Mouse (Mus musculus) kidney, embryonic 15.5 days (tissue): ENCODE measurements around the gene Myrip. TPM values are rescaled to one million over a fixed set of nuclear protein-coding genes. Genes with fewer than 3 reads are reported as not detected.
A peak's percentile ranks its signal among the peaks of the same experiment; 100 is the strongest.
"Not testable (repeated sequence)": the region's sequence is repeated elsewhere in the genome, so short reads cannot be mapped to it uniquely, and the experiment has no call there.

ENCODE experiments used
- ATAC-seq: fragments of 200-750 bp; cut with Nextera tagmentation; replicated peaks from 2 replicates; pipeline ENCODE4 v1.8.0; 2017; ENCODE audit warnings: moderate TSS enrichment; ENCODE audit not compliant: low FRiP score
- H3K27ac ChIP-seq: fragments of 300-500 bp; sonication (generic); 2 replicates; pipeline ENCODE4 v1.5.1; 2015; ENCODE audit warnings: mild to moderate bottlenecking, inconsistent platforms
- H3K27me3 ChIP-seq: fragments of 300-500 bp; sonication (generic); 2 replicates; pipeline ENCODE4 v1.6.1; 2015; ENCODE audit warnings: inconsistent platforms
- H3K36me3 ChIP-seq: fragments of 300-500 bp; sonication (generic); 2 replicates; pipeline ENCODE4 v1.6.1; 2015; ENCODE audit warnings: inconsistent platforms
- H3K4me1 ChIP-seq: fragments of 300-500 bp; sonication (generic); 2 replicates; pipeline ENCODE4 v1.6.1; 2015; ENCODE audit warnings: inconsistent platforms
- H3K4me2 ChIP-seq: fragments of 300-500 bp; sonication (generic); 2 replicates; pipeline ENCODE4 v1.6.1; 2015; ENCODE audit warnings: moderate library complexity, mild to moderate bottlenecking, inconsistent platforms
- H3K4me3 ChIP-seq: fragments of 300-500 bp; sonication (generic); replicated peaks from 2 replicates; pipeline ENCODE4 v1.5.1; 2015; ENCODE audit warnings: mild to moderate bottlenecking, inconsistent platforms
- H3K9ac ChIP-seq: fragments of 300-500 bp; sonication (generic); 2 replicates; pipeline ENCODE4 v1.6.1; 2015; ENCODE audit warnings: mild to moderate bottlenecking, inconsistent platforms
- H3K9me3 ChIP-seq: fragments of 300-500 bp; sonication (generic); replicated peaks from 2 replicates; pipeline ENCODE4 v1.6.1; 2016; ENCODE audit warnings: inconsistent platforms
- WGBS: fragments of 180-500 bp; shearing (Covaris S2); methylation state at CpG from one replicate; pipeline ENCODE4 v1.1.7; 2015; ENCODE audit warnings: mixed read lengths; 5-methylcytosine and 5-hydroxymethylcytosine counted together
- polyA plus RNA-seq: library from polyadenylated mRNA; unstranded; fragments of >200 nt; fragmentation: Nextera tagmentation; extraction: Ambion mirVana; gene quantifications from 2 replicates; pipeline ENCODE4 v1.2.1, GENCODE M21; 2015

Myrip gene
- polyA plus RNA-seq, 1 experiment from 2014 or later, result 0.35 TPM

DNA sequence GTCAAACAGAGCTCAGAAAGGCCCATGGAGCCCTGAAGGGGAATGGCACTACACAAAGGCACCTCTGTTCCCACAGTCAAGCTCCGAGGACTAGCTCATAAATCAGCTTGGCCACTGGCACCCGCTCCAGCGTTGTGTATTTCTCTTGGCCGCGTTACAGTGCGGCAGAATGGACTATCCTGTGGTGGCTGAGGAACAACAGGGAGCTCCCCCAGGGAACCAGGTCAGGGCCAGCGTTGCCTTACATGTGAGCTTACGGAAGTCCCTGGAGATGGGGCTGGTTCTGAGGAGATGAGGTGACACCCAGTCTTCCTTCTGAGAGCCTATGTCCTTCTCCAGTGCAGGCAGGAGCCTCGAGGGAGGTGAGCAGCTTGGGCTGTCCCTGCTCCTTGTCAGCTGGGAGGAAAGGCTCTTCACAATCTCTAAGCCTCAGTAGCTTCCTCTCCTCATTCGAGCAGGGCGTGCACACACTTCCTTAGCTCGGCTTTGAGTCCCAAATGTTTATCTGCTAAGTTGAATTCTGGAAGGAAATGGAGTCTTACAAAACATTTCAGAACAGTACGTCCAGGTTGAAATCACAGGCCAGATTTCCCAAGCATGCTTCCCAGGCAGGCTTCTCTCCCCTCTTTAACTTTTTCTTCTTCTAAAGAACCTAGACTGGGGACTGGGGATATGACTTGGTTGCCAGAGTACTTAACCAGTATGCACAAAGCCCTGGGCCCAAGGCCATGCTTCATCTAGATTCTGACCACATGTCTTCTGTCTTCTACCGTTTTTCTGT lies 59.3 kb downstream of the Myrip start:
- no peak overlapping the region for H3K4me3 ChIP-seq
- peaks cover 8% of the 10 kb centered on the region for H3K4me1 ChIP-seq
- H3K4me2 ChIP-seq, result no peak overlapping the region
- H3K36me3 ChIP-seq, result no peaks in the 10 kb centered on the region
- H3K9me3 ChIP-seq, result no peaks in the 10 kb centered on the region
- H3K27me3 ChIP-seq, result no peaks in the 10 kb centered on the region
- no peak overlapping the region for H3K9ac ChIP-seq
- H3K27ac ChIP-seq, result peak overlapping the region; percentile 39
- ATAC-seq, result no peak
- WGBS, result 30% methylated on average over 14 of the region's 14 CpGs

DNA sequence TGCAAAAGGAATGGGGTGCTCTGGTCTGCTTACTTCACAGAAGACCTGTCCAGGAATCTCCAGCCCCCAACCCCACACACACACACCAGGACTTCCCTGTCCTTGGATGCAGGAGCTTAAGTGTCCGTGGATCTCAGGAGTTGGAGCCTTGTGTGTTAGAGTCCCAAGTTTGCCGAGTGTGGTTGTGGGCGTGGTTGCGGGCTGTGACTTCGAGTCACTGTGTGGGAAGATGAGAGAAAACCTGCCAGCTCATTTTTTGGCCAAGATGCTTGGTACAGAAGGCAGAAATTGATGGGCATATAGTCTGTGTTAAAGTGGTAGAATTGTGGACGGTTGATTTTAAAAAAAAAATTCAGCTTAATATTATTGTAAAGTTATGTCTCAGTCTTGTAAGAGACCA lies 60.3 kb downstream of the Myrip start:
- H3K27me3 ChIP-seq, result no peaks in the 10 kb centered on the region
- H3K36me3 ChIP-seq, result no peaks in the 10 kb centered on the region
- H3K4me1 ChIP-seq, result peaks cover 8% of the 10 kb centered on the region
- no peak for ATAC-seq
- no peak overlapping the region for H3K27ac ChIP-seq
- no peaks in the 10 kb centered on the region for H3K9me3 ChIP-seq
- no peak overlapping the region for H3K9ac ChIP-seq
- 86% methylated on average over 6 of the region's 6 CpGs for WGBS
- H3K4me2 ChIP-seq, result no peak overlapping the region
- H3K4me3 ChIP-seq, result no peak overlapping the region

DNA sequence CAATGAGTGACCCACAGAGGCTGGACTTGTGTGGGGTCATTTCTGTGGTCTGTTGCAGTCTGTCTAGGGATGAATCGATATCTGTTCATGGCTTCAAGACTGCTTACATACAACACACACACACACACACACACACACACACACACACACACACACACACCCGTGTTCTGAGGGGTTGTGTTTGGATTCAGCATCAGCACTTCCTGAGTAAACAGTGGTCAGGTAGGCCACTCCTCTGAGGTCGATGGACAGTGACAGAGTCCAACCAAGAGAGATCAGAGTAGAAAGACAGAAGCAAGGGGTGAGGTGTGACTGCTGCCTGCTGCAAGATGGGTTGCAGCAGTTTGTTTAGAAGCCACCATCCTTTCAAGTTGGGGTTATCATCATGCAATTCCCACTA lies 61.4 kb downstream of the Myrip start:
- no peak overlapping the region for H3K4me2 ChIP-seq
- H3K27ac ChIP-seq, result no peak overlapping the region
- WGBS, result 66% methylated on average over 3 of the region's 3 CpGs
- ATAC-seq, result no peak
- H3K9ac ChIP-seq, result no peak overlapping the region
- no peaks in the 10 kb centered on the region for H3K9me3 ChIP-seq
- peaks cover 8% of the 10 kb centered on the region for H3K4me1 ChIP-seq
- no peaks in the 10 kb centered on the region for H3K27me3 ChIP-seq
- no peaks in the 10 kb centered on the region for H3K36me3 ChIP-seq
- H3K4me3 ChIP-seq, result no peak overlapping the region

DNA sequence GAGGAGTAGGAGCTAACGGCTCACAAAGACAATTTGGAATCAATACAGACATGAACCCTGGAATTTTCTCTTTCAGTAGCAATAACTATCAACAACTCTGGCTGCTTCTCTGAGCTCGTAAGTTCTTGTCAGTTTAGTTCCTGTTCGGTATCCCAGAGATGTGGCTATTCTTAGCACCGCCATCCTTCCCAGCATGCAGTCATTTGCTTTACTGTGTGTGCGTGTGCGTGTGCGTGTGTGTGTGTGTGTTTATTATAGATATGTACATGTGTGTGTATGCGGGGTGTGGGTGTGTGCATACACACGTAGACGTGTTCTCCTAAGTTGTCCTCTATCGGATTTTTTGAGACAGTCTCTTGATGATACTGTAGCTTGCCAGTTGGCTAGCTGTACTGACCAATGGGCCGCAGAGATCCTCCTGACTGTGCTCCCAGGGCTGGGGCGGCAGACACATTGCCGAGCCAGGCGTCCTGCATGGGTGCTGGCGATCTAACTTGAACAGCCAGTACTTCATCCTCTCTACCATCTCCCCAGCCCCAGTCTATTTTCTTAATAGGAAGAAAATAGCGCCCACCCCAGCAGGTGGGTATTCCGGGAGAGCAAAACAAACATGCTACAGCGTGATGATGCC lies 63.5 kb downstream of the Myrip start:
- Histone ChIP-seq H3K4me2 (no peak overlapping the region), H3K4me1 (peaks cover 8% of the 10 kb centered on the region), H3K4me3 (no peak overlapping the region), H3K9ac (no peak overlapping the region), H3K27ac (no peak overlapping the region), H3K27me3 (no peaks in the 10 kb centered on the region), H3K36me3 (no peaks in the 10 kb centered on the region), H3K9me3 (no peaks in the 10 kb centered on the region)
- ATAC-seq, result no peak
- WGBS, result 81% methylated on average over 19 of the region's 19 CpGs

DNA sequence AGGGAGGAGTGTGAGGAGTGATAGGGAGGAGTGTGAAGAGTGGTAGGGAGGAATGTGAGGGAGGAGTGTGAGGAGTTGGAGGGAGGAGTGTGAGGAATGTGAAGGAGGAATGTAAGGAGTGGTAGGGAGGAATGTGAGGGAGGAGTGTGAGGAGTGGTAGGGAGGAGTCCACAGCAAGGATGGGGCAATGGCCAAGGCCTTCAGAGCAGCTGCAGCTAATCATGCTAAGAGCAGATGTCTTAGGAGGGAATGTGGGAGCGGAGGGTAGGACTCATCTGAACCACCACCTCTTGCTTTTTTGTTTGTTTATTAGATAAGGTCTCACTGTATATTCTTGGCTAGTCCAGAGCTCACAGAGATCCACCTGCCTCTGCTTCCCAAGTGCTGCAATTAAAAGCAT lies 66.2 kb downstream of the Myrip start:
- H3K4me2 ChIP-seq, result no peak overlapping the region
- no peak overlapping the region for H3K9ac ChIP-seq
- WGBS, result 90% methylated on average over 1 of the region's 1 CpGs
- no peaks in the 10 kb centered on the region for H3K9me3 ChIP-seq
- H3K4me1 ChIP-seq, result no peaks in the 10 kb centered on the region
- no peaks in the 10 kb centered on the region for H3K36me3 ChIP-seq
- H3K4me3 ChIP-seq, result no peak overlapping the region
- ATAC-seq, result no peak
- H3K27me3 ChIP-seq, result no peaks in the 10 kb centered on the region
- H3K27ac ChIP-seq, result no peak overlapping the region

DNA sequence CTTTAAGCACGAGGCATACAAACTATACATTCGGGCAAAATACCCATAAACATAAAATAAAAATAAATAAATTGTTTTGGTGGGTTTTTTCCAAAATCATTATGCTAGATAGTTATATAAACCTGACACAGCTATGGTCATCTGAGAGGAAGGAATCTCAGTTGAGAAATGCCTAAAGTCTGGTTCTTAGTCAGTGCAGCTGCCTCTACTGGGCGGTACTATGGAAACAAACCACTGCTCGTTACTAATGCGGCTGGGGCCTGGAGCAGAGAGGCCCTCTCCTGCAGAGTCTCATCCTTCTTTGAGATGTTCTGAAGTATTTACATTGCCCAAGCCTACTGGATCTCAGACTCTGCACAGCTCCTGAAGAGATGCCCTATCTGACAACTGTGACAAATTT lies 70.3 kb downstream of the Myrip start:
- no peaks in the 10 kb centered on the region for H3K27me3 ChIP-seq
- no peak overlapping the region for H3K27ac ChIP-seq
- no peak for ATAC-seq
- no peaks in the 10 kb centered on the region for H3K4me1 ChIP-seq
- 82% methylated on average over 5 of the region's 5 CpGs for WGBS
- no peaks in the 10 kb centered on the region for H3K36me3 ChIP-seq
- H3K9ac ChIP-seq, result no peak overlapping the region
- H3K4me2 ChIP-seq, result no peak overlapping the region
- no peaks in the 10 kb centered on the region for H3K9me3 ChIP-seq
- H3K4me3 ChIP-seq, result no peak overlapping the region

DNA sequence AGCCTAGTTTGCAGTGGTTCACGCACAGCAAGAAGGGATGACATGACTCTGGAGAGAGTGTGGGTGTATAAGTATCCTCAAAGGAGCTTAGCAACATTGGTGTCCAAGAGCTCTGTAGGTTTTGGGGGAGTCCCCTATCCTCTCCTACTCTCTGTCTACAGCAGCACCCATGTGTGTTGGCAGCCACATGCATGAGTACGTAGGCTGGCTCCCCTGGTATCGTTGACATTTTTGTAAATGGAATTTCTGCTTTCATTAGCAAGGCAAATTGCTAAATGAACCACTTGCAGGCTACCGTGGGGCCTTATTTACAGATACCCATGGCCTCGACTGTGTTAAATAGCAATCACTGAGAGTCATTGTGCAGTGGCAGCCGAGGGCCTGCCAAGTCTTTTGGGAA lies 71.0 kb downstream of the Myrip start:
- no peak overlapping the region for H3K27ac ChIP-seq
- WGBS, result 86% methylated on average over 6 of the region's 6 CpGs
- ATAC-seq, result no peak
- H3K4me2 ChIP-seq, result no peak overlapping the region
- no peaks in the 10 kb centered on the region for H3K27me3 ChIP-seq
- H3K9me3 ChIP-seq, result no peaks in the 10 kb centered on the region
- no peaks in the 10 kb centered on the region for H3K36me3 ChIP-seq
- no peak overlapping the region for H3K9ac ChIP-seq
- no peaks in the 10 kb centered on the region for H3K4me1 ChIP-seq
- H3K4me3 ChIP-seq, result no peak overlapping the region

DNA sequence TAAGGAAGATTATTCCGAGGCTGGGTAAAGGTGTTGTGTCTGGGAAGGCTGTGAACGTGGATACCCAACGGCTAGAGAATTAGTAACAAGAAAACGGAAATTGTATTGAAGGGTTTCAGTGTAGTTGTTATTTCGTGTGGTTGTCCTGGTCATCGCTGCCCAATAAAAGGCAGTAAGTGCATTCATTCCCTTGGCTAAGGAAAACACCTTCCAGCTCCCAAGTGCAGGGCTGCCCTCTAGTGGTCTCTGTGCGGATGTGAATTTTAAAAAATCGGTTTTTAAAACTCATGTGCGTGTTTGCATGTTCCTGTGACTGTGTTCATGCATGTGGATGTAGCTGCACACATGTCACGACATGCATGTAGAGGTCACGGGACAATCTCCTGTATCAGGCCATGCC lies 76.4 kb downstream of the Myrip start:
- Histone ChIP-seq H3K27me3 (no peaks in the 10 kb centered on the region), H3K4me2 (no peak overlapping the region), H3K27ac (no peak overlapping the region), H3K36me3 (no peaks in the 10 kb centered on the region), H3K4me3 (no peak overlapping the region), H3K4me1 (no peaks in the 10 kb centered on the region), H3K9me3 (no peaks in the 10 kb centered on the region), H3K9ac (no peak overlapping the region)
- 25% methylated on average over 11 of the region's 11 CpGs for WGBS
- ATAC-seq, result no peak

DNA sequence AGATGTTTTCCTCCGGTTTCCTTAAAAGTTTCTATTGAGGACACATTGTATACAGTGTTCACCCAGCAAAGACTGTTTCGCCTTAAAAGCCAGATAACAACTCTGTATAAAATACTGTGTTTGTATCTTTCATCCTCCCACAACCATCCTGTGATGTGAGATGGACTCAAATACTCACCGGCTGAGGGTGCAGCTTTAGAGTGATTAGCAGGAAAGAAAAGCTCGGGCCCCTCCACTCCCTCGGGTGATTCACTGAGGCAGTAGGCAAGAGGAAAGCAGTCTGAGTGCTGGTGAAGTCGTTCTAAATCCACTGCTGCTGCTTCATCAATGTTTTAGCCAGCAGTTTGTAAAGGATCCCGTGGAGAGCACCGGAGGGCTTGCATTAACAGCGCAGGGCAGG lies 93.9 kb downstream of the Myrip start:
- Histone ChIP-seq H3K27ac (no peak overlapping the region), H3K27me3 (peaks cover 14% of the 10 kb centered on the region; the same call in 1 of the 2 replicates), H3K4me1 (no peaks in the 10 kb centered on the region), H3K4me3 (no peak overlapping the region), H3K9ac (no peak overlapping the region), H3K36me3 (no peaks in the 10 kb centered on the region), H3K4me2 (no peak overlapping the region), H3K9me3 (no peaks in the 10 kb centered on the region)
- ATAC-seq, result no peak
- 37% methylated on average over 9 of the region's 9 CpGs for WGBS

DNA sequence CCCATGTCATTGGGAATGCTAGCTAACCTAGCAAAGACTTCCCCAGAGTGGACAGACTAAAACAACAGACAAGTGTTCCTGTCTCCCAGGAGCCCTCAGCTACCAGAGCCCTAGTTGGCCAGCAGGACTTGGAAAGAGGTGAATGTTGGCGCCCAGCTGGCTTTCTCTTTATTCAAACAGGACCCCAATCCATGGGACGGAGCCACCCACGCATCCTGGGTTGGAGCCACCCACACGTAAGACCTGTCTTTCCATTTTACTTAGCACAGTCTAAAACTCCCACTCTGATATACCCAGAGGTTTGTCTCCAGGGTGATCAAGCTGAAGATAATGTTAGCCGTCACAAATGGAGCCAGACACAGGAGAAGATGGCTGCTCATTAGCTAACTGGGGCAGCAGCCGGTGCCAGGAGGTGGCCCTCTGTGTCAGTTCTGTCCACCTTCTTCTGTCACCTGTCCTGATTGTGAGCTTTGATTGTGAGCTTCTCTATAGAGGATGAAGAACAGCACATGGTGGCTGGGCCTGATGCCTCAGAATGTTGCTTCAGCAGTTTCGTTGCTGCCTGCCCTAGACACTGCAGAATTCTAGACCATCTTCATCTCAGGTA lies 95.4 kb downstream of the Myrip start:
- 93% methylated on average over 7 of the region's 7 CpGs for WGBS
- no peak for ATAC-seq

DNA sequence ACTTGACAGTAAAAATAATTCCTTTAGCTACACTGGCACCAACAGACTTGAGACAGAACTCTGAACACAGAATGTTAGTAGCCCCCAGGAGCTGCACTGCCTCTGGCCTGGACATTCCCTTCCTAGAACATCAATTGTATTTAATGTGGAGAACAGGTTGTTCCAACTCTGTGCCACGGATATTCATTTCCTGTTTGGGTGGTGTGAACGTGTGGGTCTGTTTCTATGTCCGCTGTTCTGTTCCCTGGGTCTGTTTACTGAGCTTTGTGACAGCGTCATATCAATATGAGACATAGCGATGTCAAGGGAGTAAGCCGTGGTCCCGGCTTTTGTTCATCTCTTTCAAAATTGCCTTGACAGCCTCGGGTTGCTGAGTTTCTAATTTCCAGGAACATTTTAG lies 97.0 kb downstream of the Myrip start:
- WGBS, result 81% methylated on average over 8 of the region's 8 CpGs
- Histone ChIP-seq H3K27ac (no peak overlapping the region), H3K4me3 (no peak overlapping the region), H3K36me3 (no peaks in the 10 kb centered on the region), H3K9me3 (no peaks in the 10 kb centered on the region), H3K9ac (no peak overlapping the region), H3K4me2 (no peak overlapping the region), H3K27me3 (peaks cover 14% of the 10 kb centered on the region; the same call in 1 of the 2 replicates), H3K4me1 (no peaks in the 10 kb centered on the region)
- no peak for ATAC-seq

More for the DNA sequence above, 95.4 kb downstream of the Myrip start:
- H3K27me3 ChIP-seq, result peaks cover 14% of the 10 kb centered on the region; the same call in 1 of the 2 replicates
- no peak overlapping the region for H3K4me3 ChIP-seq
- H3K36me3 ChIP-seq, result no peaks in the 10 kb centered on the region
- H3K9me3 ChIP-seq, result no peaks in the 10 kb centered on the region
- H3K4me2 ChIP-seq, result no peak overlapping the region
- H3K9ac ChIP-seq, result no peak overlapping the region
- H3K4me1 ChIP-seq, result no peaks in the 10 kb centered on the region
- H3K27ac ChIP-seq, result no peak overlapping the region

DNA sequence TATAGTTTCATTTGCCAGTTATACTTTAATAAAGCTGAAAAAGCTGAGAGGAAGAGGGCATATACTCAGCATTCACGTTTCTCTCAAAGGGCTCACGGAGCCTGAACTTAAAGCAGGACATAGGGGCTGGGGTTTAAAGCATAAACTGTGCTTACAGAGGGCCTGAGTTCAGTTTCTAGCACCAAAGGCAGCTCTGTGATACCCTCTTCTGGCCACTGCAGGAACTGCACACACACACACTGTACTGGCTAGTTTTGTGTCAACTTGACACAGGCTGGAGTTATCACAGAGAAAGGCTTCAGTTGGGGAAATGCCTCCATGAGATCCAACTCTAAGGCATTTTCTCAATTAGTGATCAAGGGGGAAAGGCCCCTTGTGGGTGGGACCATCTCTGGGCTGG lies 98.2 kb downstream of the Myrip start:
- not testable (repeated sequence) for ATAC-seq, H3K9me3 ChIP-seq, H3K27me3 ChIP-seq, H3K4me1 ChIP-seq, H3K4me2 ChIP-seq, H3K27ac ChIP-seq, H3K9ac ChIP-seq, H3K36me3 ChIP-seq, H3K4me3 ChIP-seq
- WGBS, result 92% methylated on average over 2 of the region's 2 CpGs
